Mouse (Mus musculus): ENCODE measurements around the gene Inhbb.

- no peak for TF ChIP-seq CTCF (IDR thresholded peaks at IDR 0.05; ENCODE audit: borderline replicate concordance, insufficient read depth, low read length)
- TF ChIP-seq POLR2A (IDR thresholded peaks at IDR 0.05; ENCODE audit: low read depth, low read length): no peak
Measured at GRCm38 (mm10) chr1:119380609-119381008, 41.4 kb downstream of the Inhbb start.
